Mouse (Mus musculus) megakaryocyte-erythroid progenitor cell, adult 5-6 weeks (primary cell): ENCODE data around the gene Arhgap30. TPM values are rescaled to one million over a fixed set of nuclear protein-coding genes. Genes with fewer than 3 reads are reported as not detected.

Experiments used
- ATAC-seq: replicated peaks from 2 replicates; pipeline ENCODE4 v1.8.0; 2016; ENCODE audit warnings: mild to moderate bottlenecking, inconsistent platforms; ENCODE audit not compliant: severe bottlenecking, poor library complexity, low FRiP score, low TSS enrichment
- total RNA-seq, 2 experiments: library from RNA; stranded (forward) in 1 of 2; stranded (reverse) in 1 of 2; fragments of 200-1000, 215-1000 nt in 1 of 2; fragments of >200 nt in 1 of 2; fragmentation: Nextera tagmentation in 1 of 2; gene quantifications; 2 replicates each; pipeline ENCODE4 v1.2.3; 2014 to 2017

Gene Arhgap30
- total RNA-seq, 2 experiments from 2014 or later: 11.8 to 18.7 TPM

DNA sequence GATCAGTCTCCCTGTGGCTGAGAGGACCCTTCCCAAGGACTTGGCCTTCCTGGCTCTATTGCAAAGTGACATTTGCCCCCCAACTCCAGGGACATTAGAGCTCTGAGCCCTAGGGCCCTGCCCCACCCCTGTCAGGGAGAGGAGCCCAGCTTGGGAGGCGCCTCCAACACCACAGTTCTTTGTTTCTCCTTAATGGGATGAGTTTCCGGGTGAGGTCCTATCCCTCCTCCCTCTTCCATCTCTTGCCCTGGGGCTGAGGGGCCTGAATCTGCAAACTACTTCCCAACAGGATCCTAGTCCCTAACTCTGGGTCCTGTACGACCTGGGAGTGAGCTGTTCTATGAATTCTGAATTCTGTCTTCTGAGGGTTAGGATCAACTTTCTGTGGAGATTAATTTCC, 15.9 kb upstream of the Arhgap30 start:
- ATAC-seq: no peak

DNA sequence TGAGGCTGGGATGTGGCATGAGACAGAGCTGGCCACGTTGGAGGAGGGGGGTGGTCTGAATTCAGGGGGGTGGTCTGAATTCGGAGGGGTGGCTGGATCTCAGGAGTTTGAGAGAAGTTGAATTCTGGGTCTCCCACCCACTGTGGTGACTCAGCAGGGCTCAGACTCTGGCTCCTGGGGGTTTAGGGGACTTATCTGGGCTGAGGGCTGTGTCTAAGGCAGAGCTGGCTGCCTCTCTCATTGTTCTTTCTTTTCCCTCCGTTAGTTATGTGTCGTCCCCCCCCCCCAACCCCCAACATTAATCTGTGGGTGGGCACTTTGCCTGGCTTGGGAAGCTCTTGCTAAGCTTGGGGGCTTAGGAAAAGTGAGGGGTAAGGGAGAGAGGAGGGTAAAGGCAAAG, 14.8 kb upstream of the Arhgap30 start:
- ATAC-seq: no peak

DNA sequence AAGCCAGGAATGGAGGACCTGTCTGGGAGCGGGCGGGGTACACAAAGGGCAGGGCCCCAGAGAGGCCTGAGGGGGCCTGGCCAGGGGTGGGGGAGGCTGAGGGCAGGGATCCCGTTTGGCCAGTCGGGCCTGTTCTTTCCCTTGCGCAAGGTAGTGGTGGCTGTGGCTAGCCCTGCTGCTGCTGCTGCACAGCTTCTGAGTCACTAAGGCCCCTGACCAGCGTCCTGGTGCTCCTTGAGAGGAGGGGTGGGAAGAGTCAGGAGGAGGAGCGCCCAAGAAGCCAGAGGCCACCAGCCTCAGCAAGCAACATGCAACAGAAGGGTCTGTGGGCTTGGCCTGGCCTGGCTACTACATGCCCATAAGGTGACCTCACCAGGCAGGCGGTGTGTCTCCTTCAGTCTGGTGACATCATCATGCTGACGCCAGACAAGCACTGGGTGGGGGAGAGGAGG, 13.1 kb upstream of the Arhgap30 start:
- ATAC-seq: no peak

DNA sequence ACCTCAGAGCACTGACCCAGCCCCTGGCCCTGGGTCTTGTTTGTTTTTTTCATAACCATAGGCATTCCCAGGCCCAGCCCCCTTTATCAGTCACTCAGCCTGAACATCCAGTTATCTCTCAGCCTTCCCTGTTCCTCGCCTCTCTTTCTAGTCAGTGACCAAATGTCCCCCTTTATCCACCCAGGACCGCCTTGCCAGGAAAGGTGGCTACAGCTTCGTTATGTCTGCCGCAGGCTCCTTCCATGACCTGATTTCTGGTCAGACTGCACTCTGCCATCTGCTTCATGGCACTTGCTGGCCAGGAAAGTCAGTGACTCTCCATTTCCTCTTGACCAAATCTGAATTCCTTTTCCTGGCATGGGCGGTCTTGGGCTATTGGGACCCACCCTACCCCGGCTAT, 10.5 kb upstream of the Arhgap30 start:
- ATAC-seq: no peak

DNA sequence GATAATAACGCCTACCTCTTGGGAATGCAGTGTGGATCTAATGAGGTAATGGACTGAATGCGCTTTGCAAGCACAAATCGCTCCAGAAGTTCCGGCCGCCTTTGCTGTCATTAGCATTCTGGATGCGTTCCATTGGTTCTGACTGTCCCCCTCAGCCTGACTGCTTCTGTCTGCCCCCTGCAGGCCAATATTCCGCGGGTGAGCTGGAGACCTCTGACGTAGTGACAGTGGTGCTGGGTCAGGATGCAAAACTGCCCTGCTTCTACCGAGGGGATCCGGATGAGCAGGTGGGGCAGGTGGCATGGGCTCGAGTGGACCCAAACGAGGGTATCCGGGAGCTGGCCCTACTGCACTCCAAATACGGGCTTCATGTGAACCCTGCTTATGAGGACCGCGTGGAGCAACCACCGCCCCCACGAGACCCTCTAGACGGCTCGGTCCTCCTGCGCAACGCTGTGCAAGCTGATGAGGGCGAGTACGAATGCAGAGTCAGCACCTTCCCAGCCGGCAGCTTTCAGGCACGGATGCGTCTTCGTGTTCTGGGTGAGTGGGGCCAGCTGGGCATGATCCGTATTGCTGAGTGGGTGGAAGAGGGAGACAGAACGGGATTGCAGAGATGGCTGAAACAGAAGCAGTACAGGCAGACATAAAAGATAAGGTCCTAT, 8.7 kb upstream of the Arhgap30 start:
- ATAC-seq: peak; percentile 90

DNA sequence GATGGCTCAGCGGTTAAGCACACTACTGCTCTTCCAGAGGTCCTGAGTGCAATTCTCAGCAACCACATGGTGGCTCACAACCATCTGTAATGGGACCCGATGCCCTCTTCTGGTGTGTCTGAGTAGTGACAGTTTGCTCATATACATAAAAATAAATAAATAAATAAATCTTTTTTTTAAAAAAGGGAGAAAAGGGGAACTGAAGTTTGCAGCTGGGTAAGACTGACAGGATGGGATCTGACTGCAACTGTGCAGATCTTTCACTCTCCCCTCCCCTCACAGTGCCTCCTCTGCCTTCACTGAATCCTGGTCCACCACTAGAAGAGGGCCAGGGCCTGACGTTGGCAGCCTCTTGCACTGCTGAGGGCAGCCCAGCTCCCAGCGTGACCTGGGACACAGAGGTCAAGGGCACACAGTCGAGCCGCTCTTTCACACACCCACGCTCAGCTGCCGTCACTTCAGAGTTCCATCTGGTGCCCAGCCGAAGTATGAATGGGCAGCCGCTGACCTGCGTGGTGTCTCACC, 6.6 kb upstream of the Arhgap30 start:
- ATAC-seq: no peak

DNA sequence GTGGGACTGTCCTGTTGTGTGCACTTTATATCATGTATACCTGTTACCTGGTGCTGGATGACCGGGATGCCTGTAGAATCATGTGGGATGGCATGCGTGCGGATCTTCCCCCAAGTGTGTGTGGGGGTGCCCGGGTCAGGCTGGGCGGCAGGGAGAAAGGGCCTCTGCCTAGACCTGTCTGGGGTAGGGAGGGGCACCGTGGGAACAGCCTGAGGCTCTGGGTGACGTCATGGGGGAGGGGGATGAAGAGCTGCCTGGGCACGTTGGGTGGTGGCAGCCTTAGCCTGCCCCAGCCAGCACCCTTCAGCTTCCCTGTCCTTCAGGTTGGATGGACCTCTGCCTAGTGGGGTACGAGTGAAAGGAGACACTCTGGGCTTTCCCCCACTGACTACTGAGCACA, 4.4 kb upstream of the Arhgap30 start:
- ATAC-seq: no peak

DNA sequence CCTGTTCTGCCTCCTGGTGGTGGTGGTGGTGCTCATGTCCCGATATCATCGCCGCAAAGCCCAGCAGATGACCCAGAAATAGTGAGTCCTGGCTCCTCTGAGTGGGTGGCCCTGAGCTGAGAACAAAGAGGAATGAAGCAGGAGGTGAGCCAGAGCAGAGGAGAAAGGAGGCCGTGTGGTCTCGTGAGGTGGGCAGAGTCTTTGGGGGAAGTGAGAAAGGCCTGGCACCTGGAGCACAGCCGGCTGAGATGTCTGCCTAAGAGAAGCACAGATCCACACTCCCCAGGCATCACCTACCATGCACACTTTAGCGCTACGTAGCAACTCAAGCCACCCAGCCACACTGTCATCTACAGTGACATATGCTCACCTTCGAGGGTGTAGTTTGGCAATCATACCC, 3.6 kb upstream of the Arhgap30 start:
- no peak for ATAC-seq

DNA sequence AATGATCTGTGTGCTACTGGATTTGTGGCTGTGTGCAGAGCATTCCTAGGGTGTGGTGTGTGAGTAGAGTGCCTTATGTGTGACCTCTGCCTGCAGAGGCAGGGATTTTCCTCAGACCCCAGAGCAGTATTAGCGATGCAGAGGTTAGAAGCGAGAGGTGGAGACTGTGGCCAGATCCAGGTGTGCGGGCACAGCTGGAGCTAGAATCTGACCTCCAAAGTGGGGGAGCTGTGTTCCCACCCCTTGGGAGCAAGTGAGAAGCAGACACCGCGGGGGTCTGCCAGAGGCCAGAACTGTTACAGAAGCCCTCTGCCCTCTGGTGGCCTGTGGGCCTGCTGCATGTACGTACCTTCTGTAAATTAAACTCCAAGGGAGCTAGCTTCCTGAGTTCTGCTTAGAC, 1.7 kb upstream of the Arhgap30 start:
- no peak for ATAC-seq

DNA sequence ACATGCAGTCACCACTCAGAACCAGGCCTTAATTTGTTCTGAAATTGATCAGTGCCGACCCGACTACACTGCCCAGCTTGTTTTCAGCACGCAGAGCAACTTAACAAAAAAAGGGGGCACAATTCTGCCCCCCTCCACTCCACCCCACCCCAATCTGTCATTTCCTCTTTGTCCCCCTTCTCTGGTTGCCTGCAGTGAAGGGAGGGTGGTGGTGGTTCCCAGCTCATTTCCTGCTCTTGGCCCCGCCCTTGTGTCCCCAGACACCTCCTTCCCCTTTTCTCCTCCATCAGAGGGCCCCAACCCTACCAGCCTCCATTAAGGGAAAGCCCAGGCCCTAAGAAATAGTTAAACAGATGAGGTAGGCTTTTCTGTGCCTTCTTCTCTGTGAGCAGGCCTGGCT, 1.3 kb downstream of the Arhgap30 start:
- ATAC-seq: peak; percentile 53

DNA sequence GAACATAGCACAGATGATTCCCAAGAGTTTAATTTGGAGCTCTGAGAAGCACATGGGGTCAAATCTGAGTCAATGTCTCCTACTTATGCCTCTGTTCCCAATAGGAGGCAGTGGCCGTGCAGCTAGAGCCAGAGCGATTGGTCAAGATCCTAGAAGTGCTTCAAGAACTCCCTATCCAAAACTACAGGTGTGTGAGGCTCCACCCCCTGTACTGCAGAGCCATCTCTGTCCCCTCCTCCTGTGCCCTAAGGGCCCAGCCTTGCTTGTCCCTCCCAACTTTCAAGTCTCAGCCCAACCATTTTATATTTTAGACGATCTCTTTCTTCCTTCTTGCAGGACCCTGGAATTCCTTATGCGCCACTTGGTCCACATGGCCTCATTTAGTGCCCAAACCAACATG, 13.1 kb downstream of the Arhgap30 start:
- ATAC-seq: no peak

DNA sequence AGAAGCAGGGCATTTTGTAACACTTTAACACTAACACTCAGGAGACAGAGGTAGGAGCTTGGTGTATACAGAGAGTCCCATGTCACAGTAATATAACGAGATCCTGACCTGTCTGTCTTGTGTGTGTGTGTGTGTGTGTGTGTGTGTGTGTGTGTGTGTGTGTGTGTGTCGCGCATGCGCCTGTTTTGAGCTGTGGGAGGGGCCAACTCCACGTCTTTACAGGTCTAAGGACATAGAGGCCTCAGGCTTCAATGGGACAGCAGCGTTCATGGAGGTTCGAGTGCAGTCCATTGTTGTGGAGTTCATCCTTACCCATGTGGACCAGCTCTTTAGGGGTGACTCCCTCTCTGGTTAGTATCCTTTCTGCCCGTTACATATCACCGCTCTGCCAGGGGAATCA, 14.2 kb downstream of the Arhgap30 start:
- no peak for ATAC-seq

DNA sequence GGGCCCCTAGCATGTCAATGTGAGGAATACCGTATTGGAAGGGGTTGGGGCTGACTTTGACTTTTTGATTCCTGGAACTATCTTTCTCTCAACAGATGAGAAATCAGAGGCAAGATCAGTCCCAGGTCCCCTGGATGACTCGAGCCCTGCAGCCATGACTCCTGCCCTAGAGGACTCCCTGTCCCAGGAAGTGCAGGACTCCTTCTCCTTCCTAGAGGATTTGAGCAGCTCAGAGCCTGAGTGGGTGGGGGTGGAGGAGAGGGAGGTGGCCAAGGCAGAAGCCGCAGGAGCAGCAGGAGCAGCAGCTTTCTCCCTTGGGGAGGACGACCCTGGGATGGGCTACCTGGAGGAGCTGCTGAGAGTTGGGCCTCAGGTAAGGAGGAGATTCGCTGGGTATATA, 18.5 kb downstream of the Arhgap30 start:
- no peak for ATAC-seq

DNA sequence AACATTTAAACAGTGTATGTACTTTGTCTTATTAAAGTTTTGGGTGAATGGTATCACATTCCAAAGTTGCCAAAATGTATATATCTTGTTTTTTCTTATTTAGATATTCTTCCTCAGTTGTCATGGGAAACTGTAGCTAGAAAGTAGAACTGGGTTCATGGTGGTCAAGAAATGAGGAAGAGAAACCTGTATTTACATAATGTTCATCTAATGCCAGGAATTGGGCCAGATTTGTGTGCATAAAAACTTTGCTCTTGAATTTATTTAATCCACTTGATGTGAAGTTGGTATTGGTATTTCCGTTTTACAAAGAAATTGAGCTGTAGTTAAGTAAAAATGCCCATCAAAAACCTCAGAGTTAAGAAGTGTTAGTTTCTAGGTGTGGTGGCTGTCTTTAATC, 21.5 kb downstream of the Arhgap30 start:
- ATAC-seq: no peak

DNA sequence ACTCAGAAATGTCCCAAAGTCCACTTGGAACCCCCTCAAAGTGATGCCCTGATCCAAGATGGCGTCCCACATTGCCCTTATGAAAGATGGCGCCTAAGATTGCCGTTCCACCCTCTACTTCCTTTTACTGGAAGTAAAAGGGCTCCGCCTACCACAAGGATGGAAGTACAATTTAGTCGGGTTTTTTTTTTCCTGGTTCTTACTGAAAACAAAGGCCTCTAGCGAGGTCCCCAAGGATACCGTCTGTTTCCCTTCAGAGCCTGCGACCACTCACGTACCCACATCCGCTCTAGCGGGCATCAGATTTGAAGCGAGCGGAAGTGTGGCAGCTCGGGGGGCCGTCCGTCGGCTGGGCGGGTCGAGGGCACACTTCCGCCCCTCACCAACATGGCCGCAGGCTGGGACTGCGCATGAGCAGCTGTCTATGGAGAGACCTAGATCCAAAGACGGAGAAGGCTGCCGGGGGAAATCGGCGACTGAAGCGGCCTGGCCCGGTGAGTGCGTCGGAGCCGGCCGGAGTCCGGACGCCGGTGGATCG, 22.3 kb downstream of the Arhgap30 start, which contains the start of gene Usf1:
Gene Usf1 (plus strand): TSS at position 367 of the 538 bp plus-strand sequence.
- peak; percentile 89 for ATAC-seq

DNA sequence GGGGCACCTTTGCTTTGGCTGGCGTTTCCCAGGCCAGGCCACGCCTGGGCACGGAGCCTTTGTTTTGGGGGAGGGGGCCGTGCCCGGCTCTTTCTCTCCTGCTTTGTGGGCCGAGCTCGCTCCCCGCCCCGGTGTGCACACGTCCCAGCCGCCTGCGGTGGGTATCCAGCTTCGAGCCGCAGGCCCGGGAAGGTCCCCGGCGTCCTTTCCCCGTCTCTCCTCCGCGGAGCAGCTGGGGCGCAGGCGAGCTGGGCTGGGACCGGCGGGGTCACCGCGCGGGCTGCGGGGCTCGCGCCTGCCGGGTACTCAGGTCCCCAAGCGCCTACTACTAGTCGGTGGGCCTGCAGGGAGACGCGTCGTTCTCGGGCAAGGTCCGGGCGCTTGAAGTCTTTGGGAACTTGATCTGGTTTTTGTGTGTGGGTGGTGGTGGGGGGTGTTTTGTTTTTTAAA, 22.8 kb downstream of the Arhgap30 start:
- peak; percentile 8 for ATAC-seq

DNA sequence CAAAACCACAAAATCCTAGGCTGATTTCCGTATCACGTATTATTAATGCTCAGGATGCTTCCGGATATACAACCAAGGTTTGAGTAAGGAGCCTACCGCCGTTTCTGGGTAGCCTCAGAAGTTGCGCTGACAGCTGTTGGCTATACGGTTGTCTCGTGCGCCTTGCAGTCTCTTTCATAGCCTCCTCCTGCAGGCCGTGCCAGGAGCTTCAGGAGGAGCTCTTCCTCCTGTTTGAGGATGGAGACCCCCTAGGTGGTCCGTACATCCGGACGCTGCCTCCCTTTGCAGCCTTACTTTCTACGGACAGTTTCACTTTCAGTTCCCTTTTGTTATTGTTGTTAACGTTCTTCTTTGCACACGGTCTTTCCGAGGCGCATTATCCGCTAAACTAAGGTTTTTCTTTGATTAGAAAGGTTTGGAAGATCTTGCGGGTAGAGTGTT, 23.3 kb downstream of the Arhgap30 start:
- ATAC-seq: peak; percentile 39

DNA sequence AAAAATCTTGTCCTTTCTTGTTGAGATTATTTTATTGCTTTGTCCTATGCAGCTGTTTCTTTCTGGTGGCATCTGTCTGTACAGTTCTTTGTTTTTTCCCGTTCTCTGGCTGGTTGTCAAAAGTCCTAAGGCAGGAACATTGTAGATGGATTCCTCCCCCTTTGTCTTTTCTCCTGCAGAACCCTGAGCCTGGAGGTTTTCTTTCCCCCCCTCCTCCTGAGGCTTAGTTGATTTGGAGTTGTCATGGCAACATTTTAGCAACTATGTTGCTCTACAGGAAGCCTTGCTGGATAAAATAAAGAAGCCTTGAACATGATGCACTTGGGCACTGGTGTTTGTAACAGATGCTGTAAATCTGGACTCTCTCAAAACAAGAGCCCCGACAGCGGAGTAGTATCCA, 23.7 kb downstream of the Arhgap30 start:
- no peak for ATAC-seq

DNA sequence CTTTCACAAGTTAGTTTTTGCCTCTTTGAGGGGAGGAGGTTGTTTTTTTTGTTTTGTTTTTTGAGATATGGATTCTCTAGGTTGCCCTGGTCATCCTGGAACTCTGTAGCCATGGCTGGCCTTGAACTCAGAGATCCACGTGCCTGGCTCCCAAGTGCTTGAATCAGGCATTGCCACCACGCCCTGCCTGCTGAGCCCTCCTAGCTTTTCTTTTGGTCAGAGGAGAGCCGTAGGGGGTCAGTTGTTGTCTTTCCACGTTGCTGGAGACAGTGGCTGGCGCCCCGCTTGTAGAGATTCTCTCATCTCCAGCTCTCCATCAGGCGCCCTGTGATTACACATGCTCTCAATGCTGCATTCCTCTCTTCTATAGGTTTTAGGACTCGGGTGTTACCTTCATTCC, 24.9 kb downstream of the Arhgap30 start:
- ATAC-seq: no peak

DNA sequence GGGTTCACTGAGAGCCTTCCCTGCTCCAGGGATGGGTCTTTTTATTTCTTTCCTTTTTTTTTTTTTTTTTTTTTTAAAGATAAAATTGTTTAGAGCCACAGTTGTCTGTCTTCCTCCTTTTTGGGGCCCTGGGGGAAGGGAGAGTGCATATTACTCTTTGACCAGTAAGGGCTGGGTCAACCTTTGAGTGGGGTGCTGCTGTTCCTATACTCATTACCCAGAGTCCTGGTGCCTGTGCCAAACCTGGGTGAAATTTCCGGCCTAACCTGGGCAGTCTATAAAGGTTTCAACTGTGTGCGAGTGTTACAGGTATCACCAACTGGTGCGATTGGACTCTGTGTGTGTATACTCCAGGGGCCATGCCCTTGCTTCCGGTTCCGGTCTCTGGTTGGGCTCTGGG, 29.9 kb downstream of the Arhgap30 start, which contains the start of gene Tstd1:
Gene Tstd1 (plus strand): TSS at position 213 of the 400 bp plus-strand sequence.
- no peak for ATAC-seq

DNA sequence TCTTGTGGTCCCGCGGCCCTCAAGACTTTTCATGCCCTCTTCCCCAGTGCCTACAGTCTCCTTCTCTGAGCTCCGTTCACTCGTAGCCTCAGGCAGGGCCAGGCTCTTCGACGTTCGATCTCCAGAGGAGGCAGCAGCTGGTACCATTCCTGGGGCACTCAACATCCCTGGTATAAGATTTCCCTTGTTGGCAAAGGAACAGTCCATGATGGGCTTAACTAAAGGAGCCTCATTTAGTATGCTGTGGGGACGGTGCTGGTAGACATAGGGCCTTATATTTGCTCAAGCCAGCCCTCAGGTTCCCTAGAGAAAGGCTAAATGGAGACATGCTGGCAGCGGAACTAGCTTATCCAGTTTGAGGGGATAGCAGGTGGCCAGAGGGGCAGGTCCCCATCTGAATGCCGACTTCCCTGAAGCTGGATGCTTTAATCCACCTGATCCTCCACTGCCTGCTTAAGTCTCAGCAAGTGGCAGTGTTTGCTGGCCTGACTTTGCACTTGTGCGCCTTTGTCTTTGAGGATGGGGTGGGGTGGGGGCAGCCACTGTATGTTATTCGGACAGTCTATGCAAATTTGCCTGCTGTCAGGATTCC, 30.6 kb downstream of the Arhgap30 start:
- no peak for ATAC-seq
